Mouse (Mus musculus) ovary, postnatal 14 days (tissue): ENCODE results near the gene Psme2.

Experiments
- DNase-seq: peaks from one replicate; pipeline ENCODE4 v3.0.0; 2022; ENCODE audit warnings: low spot score

Gene Psme2

GRCm38 (mm10) chr14:55567496-55567895, 23.4 kb downstream of the Psme2 start:
- no peak for DNase-seq

- DNase-seq: no peak
These were observed 25.2 kb downstream of the Psme2 start for GRCm38 (mm10) chr14:55565748-55566147.

- no peak for DNase-seq
These were observed 27.7 kb downstream of the Psme2 start for GRCm38 (mm10) chr14:55563249-55563648.

GRCm38 (mm10) chr14:55561860-55562259, 29.1 kb downstream of the Psme2 start:
- no peak for DNase-seq

- DNase-seq: peak; percentile 95
These were observed 30.5 kb downstream of the Psme2 start, which contains the start of gene A730061H03Rik for GRCm38 (mm10) chr14:55560202-55561073. TSS of gene A730061H03Rik (minus strand) at chr14:55560406.

- peak; percentile 68 for DNase-seq
These were observed 31.1 kb downstream of the Psme2 start, which contains the start of gene Dcaf11 for GRCm38 (mm10) chr14:55559799-55560201. TSS of gene Dcaf11 (plus strand) at chr14:55560006.

- DNase-seq: no peak
These were observed 32.0 kb downstream of the Psme2 start for GRCm38 (mm10) chr14:55558740-55559448.

GRCm38 (mm10) chr14:55557587-55557986, 33.3 kb downstream of the Psme2 start:
- DNase-seq: no peak

- DNase-seq: peak; percentile 81
These were observed 33.9 kb downstream of the Psme2 start for GRCm38 (mm10) chr14:55557003-55557402.

GRCm38 (mm10) chr14:55555788-55556187, 35.1 kb downstream of the Psme2 start:
- no peak for DNase-seq

GRCm38 (mm10) chr14:55554635-55555034, 36.3 kb downstream of the Psme2 start:
- no peak for DNase-seq

- DNase-seq: no peak
These were observed 39.1 kb downstream of the Psme2 start for GRCm38 (mm10) chr14:55551794-55552193.

GRCm38 (mm10) chr14:55551347-55551746, 39.6 kb downstream of the Psme2 start:
- no peak for DNase-seq

GRCm38 (mm10) chr14:55550191-55550590, 40.7 kb downstream of the Psme2 start:
- no peak for DNase-seq

- no peak for DNase-seq
These were observed 46.6 kb downstream of the Psme2 start for GRCm38 (mm10) chr14:55544334-55544733.

- no peak for DNase-seq
These were observed 48.6 kb downstream of the Psme2 start for GRCm38 (mm10) chr14:55542268-55542667.

GRCm38 (mm10) chr14:55540787-55541321, 50.1 kb downstream of the Psme2 start:
- DNase-seq: peak; percentile 71

- peak; percentile 71 for DNase-seq
These were observed 50.7 kb downstream of the Psme2 start, which contains the start of gene Pck2 for GRCm38 (mm10) chr14:55540067-55540786. TSS of gene Pck2 (plus strand) at chr14:55540266.
